Mouse (Mus musculus) CD4-positive helper T cell, adult 2 months (primary cell): ENCODE measurements around the gene Jph3.
A peak's percentile ranks its signal among the peaks of the same experiment; 100 is the strongest.

ENCODE experiments used
- DNase-seq: peaks from one replicate; pipeline ENCODE4 v3.0.0-alpha.2; 2012; ENCODE audit warnings: low read depth, missing footprints, low spot score

Gene Jph3

GRCm38 (mm10) chr8:121729323-121729722, at the start of gene Jph3:
Gene Jph3 (plus strand): TSS chr8:121729623.
- DNase-seq, result no peak

GRCm38 (mm10) chr8:121680896-121681295, 48.5 kb upstream of the Jph3 start:
- DNase-seq, result no peak

GRCm38 (mm10) chr8:121681457-121681856, 48.0 kb upstream of the Jph3 start:
- no peak for DNase-seq

GRCm38 (mm10) chr8:121683083-121683832, 46.2 kb upstream of the Jph3 start:
- DNase-seq, result no peak

- DNase-seq, result peak; percentile 21
Measured at GRCm38 (mm10) chr8:121685419-121685818, 44.0 kb upstream of the Jph3 start.

GRCm38 (mm10) chr8:121687455-121688161, 41.8 kb upstream of the Jph3 start:
- no peak for DNase-seq

GRCm38 (mm10) chr8:121688496-121688895, 40.9 kb upstream of the Jph3 start:
- DNase-seq, result no peak

- DNase-seq, result peak; percentile 31
Measured at GRCm38 (mm10) chr8:121694453-121694852, 35.0 kb upstream of the Jph3 start.

- DNase-seq, result no peak
Measured at GRCm38 (mm10) chr8:121695585-121696184, 33.7 kb upstream of the Jph3 start.

- no peak for DNase-seq
Measured at GRCm38 (mm10) chr8:121697735-121698614, 31.4 kb upstream of the Jph3 start.

- DNase-seq, result no peak
Measured at GRCm38 (mm10) chr8:121698615-121699101, 30.8 kb upstream of the Jph3 start.

GRCm38 (mm10) chr8:121699936-121700335, 29.5 kb upstream of the Jph3 start:
- no peak for DNase-seq

GRCm38 (mm10) chr8:121705174-121705573, 24.2 kb upstream of the Jph3 start:
- DNase-seq, result no peak

GRCm38 (mm10) chr8:121706956-121707355, 22.5 kb upstream of the Jph3 start:
- DNase-seq, result no peak

GRCm38 (mm10) chr8:121708406-121708805, 21.0 kb upstream of the Jph3 start:
- DNase-seq, result no peak

- DNase-seq, result no peak
Measured at GRCm38 (mm10) chr8:121717502-121717901, 11.9 kb upstream of the Jph3 start.

GRCm38 (mm10) chr8:121717982-121718425, 11.4 kb upstream of the Jph3 start:
- peak; percentile 24 for DNase-seq

GRCm38 (mm10) chr8:121718925-121719324, 10.5 kb upstream of the Jph3 start:
- DNase-seq, result no peak

- DNase-seq, result no peak
Measured at GRCm38 (mm10) chr8:121721072-121721471, 8.4 kb upstream of the Jph3 start.

- no peak for DNase-seq
Measured at GRCm38 (mm10) chr8:121723846-121724245, 5.6 kb upstream of the Jph3 start.

- DNase-seq, result no peak
Measured at GRCm38 (mm10) chr8:121727164-121727563, 2.3 kb upstream of the Jph3 start.
